Comparison of ENCODE assay signal across 18 mouse cellular contexts in the genomic region with DNA sequence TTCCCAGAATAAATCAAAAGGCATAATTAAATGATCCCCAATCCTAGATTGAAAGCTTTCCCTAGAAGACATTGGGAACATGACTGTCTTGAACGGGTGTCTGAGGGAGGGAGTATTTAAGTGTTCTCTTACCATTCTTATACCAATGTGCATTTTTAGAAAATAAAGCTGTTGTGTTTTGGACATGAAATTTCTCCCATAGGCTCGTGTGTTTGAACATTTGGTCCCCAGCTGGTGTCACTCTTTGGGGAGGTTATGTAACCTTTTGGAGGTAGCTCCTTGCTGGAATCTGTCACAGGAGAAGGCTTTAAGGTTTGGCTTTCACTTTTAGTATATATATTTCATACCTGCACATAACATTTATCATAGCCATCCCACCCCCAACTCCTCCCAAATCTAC.
"Had no signal": no experiment of that assay in that cellular context is flagged by ENCODE, and none has a peak within 500 bp of the region (broad histone marks: within the 10 kb centered on the region; RNA-seq: fewer than 3 reads in every experiment).

No protein-coding gene starts in this region.

- H3K27ac ChIP-seq: liver, embryonic 12.5 days; liver, embryonic 15.5 days; lung, embryonic 15.5 days; stomach, embryonic 15.5 days had no signal

- DNase-seq: kidney, adult 18-20 months; kidney, adult 9 months; kidney, postnatal 14 days; kidney, postnatal 4 days; lung, adult 18-20 months; lung, postnatal 10 days; lung, postnatal 36 days; midbrain, embryonic 14.5 days; right cerebral cortex, postnatal 14 days; spleen, adult 18-20 months; thymus, adult 18-20 months; thymus, postnatal 14 days; thymus, postnatal 4 days had no signal

- H3K4me3 ChIP-seq: liver, embryonic 12.5 days; liver, embryonic 15.5 days; lung, embryonic 15.5 days; megakaryocyte, embryonic 14.5 days; stomach, embryonic 15.5 days had no signal
